In genomic region chr10:116350532-116350931, GRCm38 (mm10) we compare ENCODE assay signal across 14 mouse cellular contexts.
"Had no signal": no experiment of that assay in that cellular context is flagged by ENCODE, and none has a peak within 500 bp of the region (broad histone marks: within the 10 kb centered on the region; RNA-seq: fewer than 3 reads in every experiment).

No protein-coding gene starts in this region.

- H3K4me2 ChIP-seq: limb, embryonic 13.5 days had no signal

- H3K27ac ChIP-seq: limb, embryonic 13.5 days; liver, embryonic 14.5 days; midbrain, embryonic 10.5 days had no signal

- H3K9me3 ChIP-seq: limb, embryonic 13.5 days; midbrain, embryonic 10.5 days had no signal

- H3K36me3 ChIP-seq: limb, embryonic 13.5 days; midbrain, embryonic 10.5 days had no signal

- H3K4me1 ChIP-seq: limb, embryonic 13.5 days had no signal

- DNase-seq: kidney, adult 9 months; kidney, postnatal 4 days; left cerebral cortex, postnatal 4 days; lung, adult 18-20 months; midbrain, embryonic 14.5 days; right cerebral cortex, postnatal 4 days; spleen, adult 18-20 months; thymus, adult 18-20 months; thymus, postnatal 14 days had no signal

- H3K4me3 ChIP-seq: limb, embryonic 13.5 days; midbrain, embryonic 10.5 days; myocyte had no signal

- H3K9ac ChIP-seq: limb, embryonic 13.5 days; liver, embryonic 14.5 days had no signal

- ATAC-seq: intestine, postnatal 0 days had no signal

- H3K27me3 ChIP-seq: limb, embryonic 13.5 days had no signal
